Mouse (Mus musculus) intestine, embryonic 14.5 days (tissue): ENCODE data around the gene Anks3. TPM values are rescaled to one million over a fixed set of nuclear protein-coding genes. Genes with fewer than 3 reads are reported as not detected.

Source experiments
- ATAC-seq: fragments of 200-750 bp; cut with Nextera tagmentation; replicated peaks from 2 replicates; pipeline ENCODE4 v1.8.0; 2017; ENCODE audit warnings: low read depth, moderate number of reproducible peaks, moderate TSS enrichment, moderate library complexity; ENCODE audit not compliant: low FRiP score, low TSS enrichment
- DNase-seq: peaks from one replicate; pipeline ENCODE4 v3.0.0-alpha.2; 2018; ENCODE audit warnings: low spot score
- H3K27ac ChIP-seq: fragments of 300-500 bp; sonication (generic); 2 replicates; pipeline ENCODE4 v1.5.1; 2014; ENCODE audit warnings: low read depth, mild to moderate bottlenecking, control low read depth
- H3K27me3 ChIP-seq: fragments of 300-500 bp; sonication (generic); replicated peaks from 2 replicates; pipeline ENCODE4 v1.6.1; 2014; ENCODE audit warnings: low read length, control low read depth; ENCODE audit not compliant: control insufficient read depth, insufficient read depth
- H3K36me3 ChIP-seq: fragments of 300-500 bp; sonication (generic); 2 replicates; pipeline ENCODE4 v1.6.1; 2014; ENCODE audit warnings: low read length, control low read depth; ENCODE audit not compliant: control insufficient read depth, insufficient read depth
- H3K4me1 ChIP-seq: fragments of 300-500 bp; sonication (generic); replicated peaks from 2 replicates; pipeline ENCODE4 v1.6.1; 2014; ENCODE audit warnings: low read length, control low read depth, mixed read lengths; ENCODE audit not compliant: control insufficient read depth, insufficient read depth
- H3K4me2 ChIP-seq: fragments of 300-500 bp; sonication (generic); 2 replicates; pipeline ENCODE4 v1.6.1; 2014; ENCODE audit warnings: low read length
- H3K4me3 ChIP-seq: fragments of 300-500 bp; sonication (generic); 2 replicates; pipeline ENCODE4 v1.5.1; 2014; ENCODE audit warnings: low read depth, low read length, control low read depth, mixed read lengths
- H3K9ac ChIP-seq: fragments of 300-500 bp; sonication (generic); 2 replicates; pipeline ENCODE4 v1.6.1; 2014; ENCODE audit warnings: mild to moderate bottlenecking, low read length
- H3K9me3 ChIP-seq: fragments of 300-500 bp; sonication (generic); 2 replicates; pipeline ENCODE4 v1.6.1; 2016; ENCODE audit warnings: low read length, control low read depth; ENCODE audit not compliant: control insufficient read depth
- WGBS: fragments of 180-500 bp; shearing (Covaris S2); extraction: QIAGEN DNeasy Blood & Tissue Kit; methylation state at CpG from one replicate; pipeline ENCODE4 v1.1.7; 2014; 5-methylcytosine and 5-hydroxymethylcytosine counted together
- polyA plus RNA-seq: library from polyadenylated mRNA; unstranded; fragments of >200 nt; fragmentation: Nextera tagmentation; extraction: Ambion mirVana; gene quantifications from 2 replicates; pipeline ENCODE4 v1.2.1, GENCODE M21; 2014

Anks3 gene
- polyA plus RNA-seq, 1 experiment from 2014 or later, result 45.0 TPM

GRCm38 (mm10) chr16:4912907-4913782 lies 50.9 kb downstream of the Anks3 start:
- DNase-seq (no peak), ATAC-seq (0 out of 2 replicates have a peak, but pooled peaks have one; percentile 5)
- H3K27ac ChIP-seq, result 0 out of 2 replicates have a peak overlapping the region, but pooled peaks have one; percentile 48
- H3K9me3 ChIP-seq, result no peaks in the 10 kb centered on the region
- H3K36me3 ChIP-seq, result peaks cover 57% of the 10 kb centered on the region
- H3K4me2 ChIP-seq, result no peak overlapping the region
- no peak overlapping the region for H3K4me3 ChIP-seq
- WGBS, result 70% methylated on average over 11 of the region's 11 CpGs
- no peak overlapping the region for H3K9ac ChIP-seq
- H3K4me1 ChIP-seq, result no peaks in the 10 kb centered on the region
- no peaks in the 10 kb centered on the region for H3K27me3 ChIP-seq

- WGBS, result 72% methylated on average over 10 of the region's 10 CpGs
- ATAC-seq (no peak), DNase-seq (no peak)
- no peak overlapping the region for H3K4me2 ChIP-seq
- no peak overlapping the region for H3K9ac ChIP-seq
- no peak overlapping the region for H3K4me3 ChIP-seq
- H3K4me1 ChIP-seq, result no peaks in the 10 kb centered on the region
- H3K9me3 ChIP-seq, result no peaks in the 10 kb centered on the region
- no peaks in the 10 kb centered on the region for H3K27me3 ChIP-seq
- H3K36me3 ChIP-seq, result peaks cover 63% of the 10 kb centered on the region
- H3K27ac ChIP-seq, result no peak overlapping the region
Observed at GRCm38 (mm10) chr16:4912074-4912648, 51.8 kb downstream of the Anks3 start.

- H3K36me3 ChIP-seq, result peaks cover 50% of the 10 kb centered on the region
Observed at GRCm38 (mm10) chr16:4910758-4911157, 53.2 kb downstream of the Anks3 start.

GRCm38 (mm10) chr16:4909745-4910144 lies 54.3 kb downstream of the Anks3 start:
- no peak overlapping the region for H3K27ac ChIP-seq
- ATAC-seq (no peak), DNase-seq (no peak)
- peaks cover 42% of the 10 kb centered on the region for H3K36me3 ChIP-seq
- H3K4me1 ChIP-seq, result no peaks in the 10 kb centered on the region
- no peak overlapping the region for H3K4me3 ChIP-seq
- H3K9ac ChIP-seq, result no peak overlapping the region
- no peaks in the 10 kb centered on the region for H3K27me3 ChIP-seq
- WGBS, result 98% methylated on average over 2 of the region's 2 CpGs
- H3K9me3 ChIP-seq, result no peaks in the 10 kb centered on the region
- H3K4me2 ChIP-seq, result no peak overlapping the region

More at GRCm38 (mm10) chr16:4910758-4911157, 53.2 kb downstream of the Anks3 start:
- H3K4me2 ChIP-seq, result no peak overlapping the region
- H3K9ac ChIP-seq, result no peak overlapping the region
- no peak overlapping the region for H3K4me3 ChIP-seq
- no peak overlapping the region for H3K27ac ChIP-seq
- no peaks in the 10 kb centered on the region for H3K27me3 ChIP-seq
- no peaks in the 10 kb centered on the region for H3K9me3 ChIP-seq
- H3K4me1 ChIP-seq, result no peaks in the 10 kb centered on the region
- no peak for DNase-seq
- 94% methylated on average over 8 of the region's 8 CpGs for WGBS
- no peak for ATAC-seq

GRCm38 (mm10) chr16:4907972-4908371 lies 56.0 kb downstream of the Anks3 start:
- no peak overlapping the region for H3K4me2 ChIP-seq
- H3K36me3 ChIP-seq, result peaks cover 35% of the 10 kb centered on the region
- no peak overlapping the region for H3K9ac ChIP-seq
- DNase-seq (no peak), ATAC-seq (no peak)
- H3K4me3 ChIP-seq, result no peak overlapping the region
- no peaks in the 10 kb centered on the region for H3K4me1 ChIP-seq
- no peaks in the 10 kb centered on the region for H3K9me3 ChIP-seq
- no peak overlapping the region for H3K27ac ChIP-seq
- 58% methylated on average over 5 of the region's 5 CpGs for WGBS
- H3K27me3 ChIP-seq, result no peaks in the 10 kb centered on the region

- H3K4me1 ChIP-seq, result no peaks in the 10 kb centered on the region
- ATAC-seq (no peak), DNase-seq (no peak)
- 51% methylated on average over 2 of the region's 2 CpGs for WGBS
- no peaks in the 10 kb centered on the region for H3K27me3 ChIP-seq
- no peak overlapping the region for H3K27ac ChIP-seq
- H3K36me3 ChIP-seq, result peaks cover 35% of the 10 kb centered on the region
- no peak overlapping the region for H3K4me2 ChIP-seq
- no peak overlapping the region for H3K4me3 ChIP-seq
- no peaks in the 10 kb centered on the region for H3K9me3 ChIP-seq
- H3K9ac ChIP-seq, result no peak overlapping the region
Observed at GRCm38 (mm10) chr16:4907386-4907785, 56.6 kb downstream of the Anks3 start.

GRCm38 (mm10) chr16:4906559-4906958 lies 57.4 kb downstream of the Anks3 start:
- no peak for DNase-seq
- Histone ChIP-seq H3K4me2 (no peak overlapping the region), H3K4me1 (no peaks in the 10 kb centered on the region), H3K36me3 (peaks cover 28% of the 10 kb centered on the region), H3K27ac (no peak overlapping the region), H3K9ac (no peak overlapping the region), H3K27me3 (no peaks in the 10 kb centered on the region), H3K4me3 (no peak overlapping the region), H3K9me3 (no peaks in the 10 kb centered on the region)
- no peak for ATAC-seq

- no peaks in the 10 kb centered on the region for H3K9me3 ChIP-seq
- no peaks in the 10 kb centered on the region for H3K4me1 ChIP-seq
- 39% methylated on average over 1 of the region's 1 CpGs for WGBS
- H3K27me3 ChIP-seq, result no peaks in the 10 kb centered on the region
- DNase-seq (no peak), ATAC-seq (no peak)
- H3K9ac ChIP-seq, result no peak overlapping the region
- no peak overlapping the region for H3K4me3 ChIP-seq
- H3K36me3 ChIP-seq, result peaks cover 19% of the 10 kb centered on the region
- H3K27ac ChIP-seq, result no peak overlapping the region
- H3K4me2 ChIP-seq, result no peak overlapping the region
Observed at GRCm38 (mm10) chr16:4905591-4905990, 58.4 kb downstream of the Anks3 start.
